Mouse (Mus musculus) myocyte (in vitro differentiated cells): ENCODE measurements around the gene Dlg3.

Source experiments
- CEBPB ChIP-seq: IDR thresholded peaks from 2 replicates; pipeline ENCODE4 v1.6.1; 2011; ENCODE audit warnings: mild to moderate bottlenecking, moderate library complexity; ENCODE audit not compliant: poor library complexity, insufficient read depth, severe bottlenecking
- E2F4 ChIP-seq: IDR thresholded peaks from one replicate; pipeline ENCODE4 v1.6.1; 2011; ENCODE audit warnings: mild to moderate bottlenecking, control low read depth, moderate library complexity; ENCODE audit not compliant: insufficient read depth
- MAX ChIP-seq: IDR thresholded peaks from one replicate; pipeline ENCODE4 v1.6.1; 2011; ENCODE audit warnings: low read depth, mild to moderate bottlenecking, control low read depth
- MYOD1 ChIP-seq, 3 experiments: IDR thresholded peaks; one replicate each; pipeline ENCODE4 v1.6.1; 2011; ENCODE audit warnings: control low read depth in 2 of 3, low read depth in 2 of 3, mild to moderate bottlenecking in 2 of 3, moderate library complexity in 1 of 3; ENCODE audit not compliant: insufficient read length in 2 of 3, control insufficient read depth in 1 of 3
- MYOG ChIP-seq, 3 experiments: IDR thresholded peaks; one replicate each; pipeline ENCODE4 v1.6.1; 2011; ENCODE audit warnings: control low read depth in 2 of 3, low read depth in 2 of 3, mild to moderate bottlenecking in 2 of 3; ENCODE audit not compliant: insufficient read length in 2 of 3, control insufficient read depth in 1 of 3, insufficient read depth in 1 of 3
- POLR2A ChIP-seq: IDR thresholded peaks from one replicate; pipeline ENCODE4 v1.6.1; 2011; ENCODE audit warnings: low read depth, mild to moderate bottlenecking, control low read depth, moderate library complexity; ENCODE audit not compliant: insufficient read length
- POLR2AphosphoS2 ChIP-seq: IDR thresholded peaks from one replicate; pipeline ENCODE4 v1.6.1; 2011; ENCODE audit warnings: low read depth, control low read depth; ENCODE audit not compliant: insufficient read length
- REST ChIP-seq: IDR thresholded peaks from one replicate; pipeline ENCODE4 v1.6.1; 2011; ENCODE audit warnings: mild to moderate bottlenecking, control low read depth, moderate library complexity; ENCODE audit not compliant: insufficient read depth, insufficient read length
- TCF12 ChIP-seq: IDR thresholded peaks from one replicate; pipeline ENCODE4 v1.6.1; 2011; ENCODE audit warnings: mild to moderate bottlenecking, control low read depth; ENCODE audit not compliant: poor library complexity, insufficient read depth, severe bottlenecking
- TCF3 ChIP-seq: IDR thresholded peaks from one replicate; pipeline ENCODE4 v1.6.1; 2011; ENCODE audit warnings: low read depth, control low read depth; ENCODE audit not compliant: insufficient read length
- USF1 ChIP-seq: IDR thresholded peaks from one replicate; pipeline ENCODE4 v1.6.1; 2011; ENCODE audit warnings: low read depth, mild to moderate bottlenecking, control low read depth, moderate library complexity

DNA sequence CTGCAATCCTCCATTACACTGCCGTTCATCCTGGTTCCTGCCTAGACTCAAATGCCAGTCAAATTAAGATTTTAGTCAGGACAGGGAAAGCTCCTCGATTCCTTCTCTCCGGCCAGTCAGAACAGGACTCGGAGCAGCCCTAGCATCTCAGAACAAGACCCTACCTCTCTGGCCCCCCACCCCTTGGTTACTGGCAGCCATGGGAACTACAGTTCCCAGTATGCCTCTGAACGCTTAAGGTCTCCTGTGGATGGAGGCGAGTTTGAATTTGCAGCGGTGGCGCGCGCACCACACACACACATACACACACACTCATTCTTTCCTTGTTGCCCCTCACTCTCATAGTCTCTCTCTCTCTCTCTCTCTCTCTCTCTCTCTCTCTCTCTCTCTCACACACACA is 28.1 kb upstream of the Dlg3 start:
- no peak for TF ChIP-seq MYOG (IDR thresholded peaks at IDR 0.05; ENCODE audit: control insufficient read depth in 1 of 3, insufficient read depth in 1 of 3, insufficient read length in 2 of 3, low read depth in 2 of 3)
- TF ChIP-seq TCF12, result no peak
- TF ChIP-seq POLR2A, result no peak
- TF ChIP-seq MAX, result no peak
- peak; percentile 27 for TF ChIP-seq E2F4
- TF ChIP-seq TCF3, result no peak
- no peak for TF ChIP-seq POLR2AphosphoS2
- no peak for TF ChIP-seq REST
- TF ChIP-seq CEBPB, result no peak
- TF ChIP-seq USF1, result no peak
- no peak for TF ChIP-seq MYOD1 (IDR thresholded peaks at IDR 0.05; ENCODE audit: control insufficient read depth in 1 of 3, insufficient read length in 2 of 3, low read depth in 2 of 3)
